Mouse (Mus musculus): ENCODE data around the gene Tmc8. TPM values are rescaled to one million over a fixed set of nuclear protein-coding genes. Genes with fewer than 3 reads are reported as not detected.
"Not testable (repeated sequence)": the region's sequence is repeated elsewhere in the genome, so short reads cannot be mapped to it uniquely, and the experiment has no call there.

Tmc8 gene
- polyA plus RNA-seq, 1 experiment from 2014 or later: 6.0 TPM

GRCm38 (mm10) chr11:117786294-117786693 is 4.4 kb downstream of the Tmc8 start:
- H3K4me3 ChIP-seq (ENCODE audit: low read length): no peak overlapping the region
- WGBS: 15% methylated on average over 10 of the region's 10 CpGs
- no peak for ATAC-seq (replicated peaks; ENCODE audit: extremely low read depth, insufficient read depth, low FRiP score)
- no peaks in the 10 kb centered on the region for H3K9me3 ChIP-seq (replicated peaks; ENCODE audit: control insufficient read depth, low read length)
- H3K27me3 ChIP-seq (ENCODE audit: control insufficient read depth, insufficient read depth, low read length): no peaks in the 10 kb centered on the region; the same call in 1 of the 2 replicates
- H3K9ac ChIP-seq (ENCODE audit: low read length): no peak overlapping the region
- H3K36me3 ChIP-seq (ENCODE audit: control insufficient read depth, insufficient read depth): no peaks in the 10 kb centered on the region
- no peak overlapping the region for H3K4me2 ChIP-seq (ENCODE audit: low read depth, low read length)
- peaks cover 23% of the 10 kb centered on the region for H3K4me1 ChIP-seq (ENCODE audit: control insufficient read depth, insufficient read depth, low read length)
- no peak overlapping the region for H3K27ac ChIP-seq (ENCODE audit: low read length)

- H3K27ac ChIP-seq (ENCODE audit: low read length); H3K9me3 ChIP-seq (replicated peaks; ENCODE audit: control insufficient read depth, low read length); H3K27me3 ChIP-seq (ENCODE audit: control insufficient read depth, insufficient read depth, low read length); ATAC-seq (replicated peaks; ENCODE audit: extremely low read depth, insufficient read depth, low FRiP score); H3K4me2 ChIP-seq (ENCODE audit: low read depth, low read length); H3K4me3 ChIP-seq (ENCODE audit: low read length); H3K9ac ChIP-seq (ENCODE audit: low read length); H3K36me3 ChIP-seq (ENCODE audit: control insufficient read depth, insufficient read depth): not testable (repeated sequence)
- WGBS: 81% methylated on average over 7 of the region's 7 CpGs
- peaks cover 12% of the 10 kb centered on the region for H3K4me1 ChIP-seq (ENCODE audit: control insufficient read depth, insufficient read depth, low read length)
These were observed 6.6 kb downstream of the Tmc8 start for GRCm38 (mm10) chr11:117788481-117788880.

- peaks cover 11% of the 10 kb centered on the region for H3K4me1 ChIP-seq (ENCODE audit: control insufficient read depth, insufficient read depth, low read length)
- WGBS: 6% methylated on average over 13 of the region's 14 CpGs
- H3K9ac ChIP-seq (ENCODE audit: low read length): peak overlapping the region; percentile 42
- peak; percentile 15 for ATAC-seq (replicated peaks; ENCODE audit: extremely low read depth, insufficient read depth, low FRiP score)
- no peaks in the 10 kb centered on the region for H3K36me3 ChIP-seq (ENCODE audit: control insufficient read depth, insufficient read depth)
- H3K27ac ChIP-seq (ENCODE audit: low read length): no peak overlapping the region
- peak overlapping the region; percentile 55 for H3K4me2 ChIP-seq (ENCODE audit: low read depth, low read length)
- H3K9me3 ChIP-seq (replicated peaks; ENCODE audit: control insufficient read depth, low read length): no peaks in the 10 kb centered on the region
- peak overlapping the region; percentile 34 for H3K4me3 ChIP-seq (ENCODE audit: low read length)
- H3K27me3 ChIP-seq (ENCODE audit: control insufficient read depth, insufficient read depth, low read length): no peaks in the 10 kb centered on the region
These were observed 8.4 kb downstream of the Tmc8 start for GRCm38 (mm10) chr11:117790286-117790685.

- Histone ChIP-seq H3K4me2 (ENCODE audit: low read depth, low read length) (peak overlapping the region; percentile 55), H3K9me3 (replicated peaks; ENCODE audit: control insufficient read depth, low read length) (no peaks in the 10 kb centered on the region), H3K9ac (ENCODE audit: low read length) (peak overlapping the region; percentile 42), H3K27me3 (ENCODE audit: control insufficient read depth, insufficient read depth, low read length) (no peaks in the 10 kb centered on the region), H3K36me3 (ENCODE audit: control insufficient read depth, insufficient read depth) (no peaks in the 10 kb centered on the region), H3K27ac (ENCODE audit: low read length) (no peak overlapping the region), H3K4me1 (ENCODE audit: control insufficient read depth, insufficient read depth, low read length) (peaks cover 11% of the 10 kb centered on the region), H3K4me3 (ENCODE audit: low read length) (peak overlapping the region; percentile 34)
- ATAC-seq (replicated peaks; ENCODE audit: extremely low read depth, insufficient read depth, low FRiP score): no peak; the same call in 1 of the 2 replicates
- WGBS: 32% methylated on average over 22 of the region's 23 CpGs
These were observed 9.0 kb downstream of the Tmc8 start for GRCm38 (mm10) chr11:117790703-117791440.

- Histone ChIP-seq H3K4me1 (ENCODE audit: control insufficient read depth, insufficient read depth, low read length) (peaks cover 11% of the 10 kb centered on the region), H3K27me3 (ENCODE audit: control insufficient read depth, insufficient read depth, low read length) (no peaks in the 10 kb centered on the region), H3K9me3 (replicated peaks; ENCODE audit: control insufficient read depth, low read length) (no peaks in the 10 kb centered on the region), H3K4me2 (ENCODE audit: low read depth, low read length) (no peak overlapping the region), H3K36me3 (ENCODE audit: control insufficient read depth, insufficient read depth) (no peaks in the 10 kb centered on the region), H3K4me3 (ENCODE audit: low read length) (no peak overlapping the region), H3K9ac (ENCODE audit: low read length) (no peak overlapping the region), H3K27ac (ENCODE audit: low read length) (no peak overlapping the region)
- ATAC-seq (replicated peaks; ENCODE audit: extremely low read depth, insufficient read depth, low FRiP score): no peak
- 79% methylated on average over 9 of the region's 9 CpGs for WGBS
These were observed 9.5 kb downstream of the Tmc8 start for GRCm38 (mm10) chr11:117791441-117791761.

GRCm38 (mm10) chr11:117792281-117792888 is 10.5 kb downstream of the Tmc8 start:
- WGBS: 11% methylated on average over 22 of the region's 22 CpGs
- H3K4me1 ChIP-seq (ENCODE audit: control insufficient read depth, insufficient read depth, low read length): peaks cover 11% of the 10 kb centered on the region
- H3K9ac ChIP-seq (ENCODE audit: low read length): peak overlapping the region; percentile 67
- H3K36me3 ChIP-seq (ENCODE audit: control insufficient read depth, insufficient read depth): no peaks in the 10 kb centered on the region
- peak overlapping the region; percentile 53; the same call in 1 of the 2 replicates for H3K27ac ChIP-seq (ENCODE audit: low read length)
- no peaks in the 10 kb centered on the region for H3K9me3 ChIP-seq (replicated peaks; ENCODE audit: control insufficient read depth, low read length)
- ATAC-seq (replicated peaks; ENCODE audit: extremely low read depth, insufficient read depth, low FRiP score): no peak; the same call in 1 of the 2 replicates
- peak overlapping the region; percentile 37 for H3K4me3 ChIP-seq (ENCODE audit: low read length)
- no peaks in the 10 kb centered on the region for H3K27me3 ChIP-seq (ENCODE audit: control insufficient read depth, insufficient read depth, low read length)
- H3K4me2 ChIP-seq (ENCODE audit: low read depth, low read length): peak overlapping the region; percentile 66

- ATAC-seq (replicated peaks; ENCODE audit: extremely low read depth, insufficient read depth, low FRiP score): 0 out of 2 replicates have a peak, but pooled peaks have one; percentile 16
- Histone ChIP-seq H3K4me3 (ENCODE audit: low read length) (no peak overlapping the region), H3K27me3 (ENCODE audit: control insufficient read depth, insufficient read depth, low read length) (no peaks in the 10 kb centered on the region), H3K27ac (ENCODE audit: low read length) (no peak overlapping the region), H3K9ac (ENCODE audit: low read length) (no peak overlapping the region), H3K4me1 (ENCODE audit: control insufficient read depth, insufficient read depth, low read length) (peaks cover 18% of the 10 kb centered on the region), H3K36me3 (ENCODE audit: control insufficient read depth, insufficient read depth) (no peaks in the 10 kb centered on the region), H3K9me3 (replicated peaks; ENCODE audit: control insufficient read depth, low read length) (no peaks in the 10 kb centered on the region), H3K4me2 (ENCODE audit: low read depth, low read length) (no peak overlapping the region)
- WGBS: 53% methylated on average over 4 of the region's 4 CpGs
These were observed 12.2 kb downstream of the Tmc8 start for GRCm38 (mm10) chr11:117794035-117794551.

GRCm38 (mm10) chr11:117796954-117797353 is 15.1 kb downstream of the Tmc8 start:
- no peak overlapping the region; the same call in 1 of the 2 replicates for H3K9ac ChIP-seq (ENCODE audit: low read length)
- no peak for ATAC-seq (replicated peaks; ENCODE audit: extremely low read depth, insufficient read depth, low FRiP score)
- peak overlapping the region; percentile 27; the same call in 1 of the 2 replicates for H3K27ac ChIP-seq (ENCODE audit: low read length)
- no peaks in the 10 kb centered on the region for H3K9me3 ChIP-seq (replicated peaks; ENCODE audit: control insufficient read depth, low read length)
- H3K4me1 ChIP-seq (ENCODE audit: control insufficient read depth, insufficient read depth, low read length): peaks cover 11% of the 10 kb centered on the region
- H3K36me3 ChIP-seq (ENCODE audit: control insufficient read depth, insufficient read depth): no peaks in the 10 kb centered on the region
- H3K27me3 ChIP-seq (ENCODE audit: control insufficient read depth, insufficient read depth, low read length): no peaks in the 10 kb centered on the region
- no peak overlapping the region for H3K4me2 ChIP-seq (ENCODE audit: low read depth, low read length)
- no peak overlapping the region for H3K4me3 ChIP-seq (ENCODE audit: low read length)
- WGBS: 48% methylated on average over 5 of the region's 5 CpGs
